Mouse (Mus musculus): ENCODE results near the gene Atf1. TPM values are rescaled to one million over a fixed set of nuclear protein-coding genes. Genes with fewer than 3 reads are reported as not detected.

Gene Atf1
- polyA plus RNA-seq, 1 experiment from 2014 or later = 40.4 TPM

DNA sequence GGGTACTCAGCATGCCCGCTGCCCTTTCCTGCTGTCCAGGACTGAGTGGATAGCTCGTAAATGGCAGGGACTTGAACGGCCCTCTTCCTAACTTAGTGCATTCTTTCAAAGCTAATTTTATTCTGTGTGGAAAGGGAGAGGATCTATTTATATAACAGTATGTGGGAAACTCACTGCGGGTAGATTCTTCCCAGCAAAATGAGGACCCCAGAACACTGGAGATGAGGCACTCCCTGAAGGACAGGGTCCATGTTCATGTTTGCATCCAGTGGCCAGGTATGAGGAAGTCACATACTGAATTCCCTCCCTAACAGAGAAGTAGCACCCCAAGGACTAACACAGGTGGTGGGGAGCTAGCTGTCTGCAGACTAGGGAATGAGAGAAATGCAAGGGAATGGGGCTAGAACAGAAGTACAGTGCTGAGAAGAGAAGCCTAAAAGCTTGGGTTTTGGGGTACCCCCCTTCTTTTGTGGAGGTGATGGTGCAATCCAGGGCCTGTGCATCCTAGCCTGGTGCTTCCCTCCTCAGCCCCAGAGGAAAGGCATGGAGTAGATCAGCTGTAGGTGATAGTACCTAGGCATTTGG lies 25.1 kb upstream of the Atf1 start:
- H3K4me3 ChIP-seq (replicated peaks; ENCODE audit: low read length) = no peak overlapping the region
- no peaks in the 10 kb centered on the region for H3K4me1 ChIP-seq (ENCODE audit: control insufficient read depth, insufficient read depth, low read length)
- H3K4me2 ChIP-seq (ENCODE audit: low read depth, low read length) = no peak overlapping the region
- no peaks in the 10 kb centered on the region for H3K27me3 ChIP-seq (ENCODE audit: control insufficient read depth, insufficient read depth, low read length)
- H3K9ac ChIP-seq (ENCODE audit: low read length) = no peak overlapping the region
- H3K27ac ChIP-seq (ENCODE audit: low read length) = no peak overlapping the region
- 86% methylated on average over 4 of the region's 4 CpGs for WGBS
- H3K36me3 ChIP-seq (ENCODE audit: control insufficient read depth, insufficient read depth, low read length) = peaks cover 4% of the 10 kb centered on the region; the same call in 1 of the 2 replicates
- no peak for ATAC-seq (ENCODE audit: insufficient read depth, low FRiP score)
- H3K9me3 ChIP-seq (replicated peaks; ENCODE audit: control insufficient read depth, low read length) = no peaks in the 10 kb centered on the region

GRCm38 (mm10) chr15:100204574-100204973 lies 23.0 kb upstream of the Atf1 start:
- no peaks in the 10 kb centered on the region for H3K4me1 ChIP-seq (ENCODE audit: control insufficient read depth, insufficient read depth, low read length)
- peaks cover 5% of the 10 kb centered on the region; the same call in 1 of the 2 replicates for H3K36me3 ChIP-seq (ENCODE audit: control insufficient read depth, insufficient read depth, low read length)
- no peak for ATAC-seq (ENCODE audit: insufficient read depth, low FRiP score)
- no peaks in the 10 kb centered on the region for H3K27me3 ChIP-seq (ENCODE audit: control insufficient read depth, insufficient read depth, low read length)
- H3K9me3 ChIP-seq (replicated peaks; ENCODE audit: control insufficient read depth, low read length) = no peaks in the 10 kb centered on the region
- H3K9ac ChIP-seq (ENCODE audit: low read length) = no peak overlapping the region; the same call in 1 of the 2 replicates
- H3K27ac ChIP-seq (ENCODE audit: low read length) = peak overlapping the region; percentile 57
- no peak overlapping the region for H3K4me3 ChIP-seq (replicated peaks; ENCODE audit: low read length)
- WGBS = 79% methylated on average over 1 of the region's 1 CpGs
- H3K4me2 ChIP-seq (ENCODE audit: low read depth, low read length) = no peak overlapping the region

GRCm38 (mm10) chr15:100210013-100210412 lies 17.6 kb upstream of the Atf1 start:
- 92% methylated on average over 3 of the region's 3 CpGs for WGBS
- no peaks in the 10 kb centered on the region for H3K4me1 ChIP-seq (ENCODE audit: control insufficient read depth, insufficient read depth, low read length)
- H3K4me3 ChIP-seq (replicated peaks; ENCODE audit: low read length) = no peak overlapping the region
- H3K36me3 ChIP-seq (ENCODE audit: control insufficient read depth, insufficient read depth, low read length) = peaks cover 18% of the 10 kb centered on the region
- H3K9me3 ChIP-seq (replicated peaks; ENCODE audit: control insufficient read depth, low read length) = no peaks in the 10 kb centered on the region
- H3K4me2 ChIP-seq (ENCODE audit: low read depth, low read length) = no peak overlapping the region
- no peak for ATAC-seq (ENCODE audit: insufficient read depth, low FRiP score)
- no peak overlapping the region for H3K9ac ChIP-seq (ENCODE audit: low read length)
- no peak overlapping the region for H3K27ac ChIP-seq (ENCODE audit: low read length)
- no peaks in the 10 kb centered on the region for H3K27me3 ChIP-seq (ENCODE audit: control insufficient read depth, insufficient read depth, low read length)

DNA sequence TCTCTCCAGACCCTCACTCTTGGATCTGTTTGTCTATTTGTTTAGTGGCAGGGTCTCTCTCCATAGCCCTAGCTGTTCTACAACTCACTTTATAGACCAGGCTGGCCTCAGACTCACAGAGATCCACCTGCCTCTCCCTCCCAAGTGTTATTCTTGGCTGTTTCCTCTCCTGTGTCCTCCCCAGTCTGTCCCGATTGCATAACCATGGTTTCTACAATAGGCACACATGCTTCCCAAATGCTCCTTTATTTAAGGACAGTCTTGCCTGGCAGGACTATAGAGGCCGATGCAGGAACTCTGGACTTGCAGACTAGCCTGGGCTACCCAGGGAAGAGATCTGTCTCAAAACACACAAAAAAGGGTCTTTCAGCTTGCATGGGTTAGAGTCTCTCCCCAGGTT lies 14.3 kb upstream of the Atf1 start:
- Histone ChIP-seq H3K4me1 (ENCODE audit: control insufficient read depth, insufficient read depth, low read length) (no peaks in the 10 kb centered on the region), H3K9ac (ENCODE audit: low read length) (no peak overlapping the region), H3K27ac (ENCODE audit: low read length) (no peak overlapping the region), H3K27me3 (ENCODE audit: control insufficient read depth, insufficient read depth, low read length) (no peaks in the 10 kb centered on the region), H3K4me2 (ENCODE audit: low read depth, low read length) (no peak overlapping the region), H3K36me3 (ENCODE audit: control insufficient read depth, insufficient read depth, low read length) (peaks cover 13% of the 10 kb centered on the region), H3K9me3 (replicated peaks; ENCODE audit: control insufficient read depth, low read length) (no peaks in the 10 kb centered on the region), H3K4me3 (replicated peaks; ENCODE audit: low read length) (no peak overlapping the region)
- WGBS = 91% methylated on average over 2 of the region's 2 CpGs
- ATAC-seq (ENCODE audit: insufficient read depth, low FRiP score) = no peak

DNA sequence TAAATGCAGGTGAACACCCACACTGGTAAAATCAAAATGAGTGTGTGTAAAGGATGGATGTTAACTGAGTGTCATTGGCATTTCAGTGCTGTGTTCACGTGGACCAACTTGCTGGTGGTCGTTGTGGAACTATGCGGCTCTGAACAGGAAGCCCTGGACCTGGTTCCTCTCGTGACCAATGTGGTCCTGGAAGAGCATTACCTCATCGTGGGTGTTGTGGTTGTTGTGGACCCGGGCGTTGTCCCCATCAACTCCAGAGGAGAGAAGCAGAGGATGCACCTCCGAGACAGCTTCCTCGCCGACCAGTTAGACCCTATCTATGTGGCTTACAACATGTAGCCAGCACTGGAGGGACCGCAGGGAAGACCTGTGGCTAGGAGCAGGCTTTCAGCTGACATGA lies 12.5 kb upstream of the Atf1 start:
- H3K36me3 ChIP-seq (ENCODE audit: control insufficient read depth, insufficient read depth, low read length) = peaks cover 13% of the 10 kb centered on the region

GRCm38 (mm10) chr15:100216173-100216572 lies 11.4 kb upstream of the Atf1 start:
- H3K9me3 ChIP-seq (replicated peaks; ENCODE audit: control insufficient read depth, low read length) = no peaks in the 10 kb centered on the region

More for the DNA sequence above, 12.5 kb upstream of the Atf1 start:
- ATAC-seq (ENCODE audit: insufficient read depth, low FRiP score) = no peak
- Histone ChIP-seq H3K9me3 (replicated peaks; ENCODE audit: control insufficient read depth, low read length) (no peaks in the 10 kb centered on the region), H3K27me3 (ENCODE audit: control insufficient read depth, insufficient read depth, low read length) (no peaks in the 10 kb centered on the region), H3K4me2 (ENCODE audit: low read depth, low read length) (no peak overlapping the region), H3K4me3 (replicated peaks; ENCODE audit: low read length) (no peak overlapping the region), H3K27ac (ENCODE audit: low read length) (no peak overlapping the region), H3K9ac (ENCODE audit: low read length) (no peak overlapping the region), H3K4me1 (ENCODE audit: control insufficient read depth, insufficient read depth, low read length) (no peaks in the 10 kb centered on the region)
- 88% methylated on average over 11 of the region's 11 CpGs for whole genome bisulfite sequencing

GRCm38 (mm10) chr15:100218018-100218417 lies 9.6 kb upstream of the Atf1 start:
- Histone ChIP-seq H3K27me3 (ENCODE audit: control insufficient read depth, insufficient read depth, low read length) (no peaks in the 10 kb centered on the region), H3K36me3 (ENCODE audit: control insufficient read depth, insufficient read depth, low read length) (no peaks in the 10 kb centered on the region; the same call in 1 of the 2 replicates), H3K9ac (ENCODE audit: low read length) (no peak overlapping the region), H3K4me2 (ENCODE audit: low read depth, low read length) (no peak overlapping the region), H3K4me1 (ENCODE audit: control insufficient read depth, insufficient read depth, low read length) (no peaks in the 10 kb centered on the region), H3K9me3 (replicated peaks; ENCODE audit: control insufficient read depth, low read length) (peaks cover 6% of the 10 kb centered on the region; the same call in 1 of the 2 replicates), H3K4me3 (replicated peaks; ENCODE audit: low read length) (no peak overlapping the region), H3K27ac (ENCODE audit: low read length) (no peak overlapping the region)
- no peak for ATAC-seq (ENCODE audit: insufficient read depth, low FRiP score)
- 93% methylated on average over 3 of the region's 3 CpGs for WGBS

More at GRCm38 (mm10) chr15:100216173-100216572, 11.4 kb upstream of the Atf1 start:
- WGBS = 92% methylated on average over 9 of the region's 9 CpGs
- ATAC-seq (ENCODE audit: insufficient read depth, low FRiP score) = no peak
- no peak overlapping the region for H3K9ac ChIP-seq (ENCODE audit: low read length)
- H3K4me1 ChIP-seq (ENCODE audit: control insufficient read depth, insufficient read depth, low read length) = no peaks in the 10 kb centered on the region
- H3K4me2 ChIP-seq (ENCODE audit: low read depth, low read length) = no peak overlapping the region
- H3K27ac ChIP-seq (ENCODE audit: low read length) = no peak overlapping the region
- H3K27me3 ChIP-seq (ENCODE audit: control insufficient read depth, insufficient read depth, low read length) = no peaks in the 10 kb centered on the region
- H3K4me3 ChIP-seq (replicated peaks; ENCODE audit: low read length) = no peak overlapping the region
- H3K36me3 ChIP-seq (ENCODE audit: control insufficient read depth, insufficient read depth, low read length) = peaks cover 13% of the 10 kb centered on the region; the same call in 1 of the 2 replicates

GRCm38 (mm10) chr15:100219396-100219795 lies 8.2 kb upstream of the Atf1 start:
- no peaks in the 10 kb centered on the region for H3K36me3 ChIP-seq (ENCODE audit: control insufficient read depth, insufficient read depth, low read length)
- H3K9me3 ChIP-seq (replicated peaks; ENCODE audit: control insufficient read depth, low read length) = peaks cover 11% of the 10 kb centered on the region; the same call in 1 of the 2 replicates
- H3K4me1 ChIP-seq (ENCODE audit: control insufficient read depth, insufficient read depth, low read length) = no peaks in the 10 kb centered on the region
- 56% methylated on average over 1 of the region's 1 CpGs for WGBS
- no peak overlapping the region for H3K4me3 ChIP-seq (replicated peaks; ENCODE audit: low read length)
- ATAC-seq (ENCODE audit: insufficient read depth, low FRiP score) = no peak
- H3K4me2 ChIP-seq (ENCODE audit: low read depth, low read length) = no peak overlapping the region
- H3K27ac ChIP-seq (ENCODE audit: low read length) = no peak overlapping the region
- no peaks in the 10 kb centered on the region for H3K27me3 ChIP-seq (ENCODE audit: control insufficient read depth, insufficient read depth, low read length)
- H3K9ac ChIP-seq (ENCODE audit: low read length) = no peak overlapping the region

- Histone ChIP-seq H3K4me3 (replicated peaks; ENCODE audit: low read length) (no peak overlapping the region), H3K27ac (ENCODE audit: low read length) (no peak overlapping the region), H3K27me3 (ENCODE audit: control insufficient read depth, insufficient read depth, low read length) (no peaks in the 10 kb centered on the region), H3K4me2 (ENCODE audit: low read depth, low read length) (no peak overlapping the region), H3K36me3 (ENCODE audit: control insufficient read depth, insufficient read depth, low read length) (no peaks in the 10 kb centered on the region), H3K9me3 (replicated peaks; ENCODE audit: control insufficient read depth, low read length) (peaks cover 11% of the 10 kb centered on the region; the same call in 1 of the 2 replicates), H3K4me1 (ENCODE audit: control insufficient read depth, insufficient read depth, low read length) (no peaks in the 10 kb centered on the region), H3K9ac (ENCODE audit: low read length) (no peak overlapping the region)
- ATAC-seq (ENCODE audit: insufficient read depth, low FRiP score) = no peak
- WGBS = 53% methylated on average over 7 of the region's 7 CpGs
Observed at GRCm38 (mm10) chr15:100220916-100221315, 6.7 kb upstream of the Atf1 start.
